Mouse (Mus musculus) lung, postnatal 14 days (tissue): ENCODE results near the gene Kif24.

Source experiments
- DNase-seq: peaks from one replicate; pipeline ENCODE4 v3.0.0; 2021

The Kif24 gene

GRCm38 (mm10) chr4:41340912-41341550 lies 123.7 kb downstream of the Kif24 start:
- DNase-seq: no peak
